Mouse (Mus musculus) lung, postnatal 0 days (tissue): Measurements from ENCODE around the gene Chil1. TPM values are rescaled to one million over a fixed set of nuclear protein-coding genes. Genes with fewer than 3 reads are reported as not detected.

Experiments
- ATAC-seq: fragments of 200-750 bp; cut with Nextera tagmentation; 2 replicates; pipeline ENCODE4 v1.8.0; 2017; ENCODE audit warnings: moderate library complexity
- DNase-seq: peaks from one replicate; pipeline ENCODE4 v3.0.0-alpha.2; 2016; ENCODE audit warnings: low spot score
- H3K27ac ChIP-seq: fragments of 300-500 bp; sonication (generic); 2 replicates; pipeline ENCODE4 v1.5.1; 2014; ENCODE audit warnings: antibody characterized with exemption, mild to moderate bottlenecking, low read length, mixed read lengths
- H3K27me3 ChIP-seq: fragments of 300-500 bp; sonication (generic); replicated peaks from 2 replicates; pipeline ENCODE4 v1.6.1; 2014; ENCODE audit warnings: low read length, mixed read lengths; ENCODE audit not compliant: insufficient read depth
- H3K36me3 ChIP-seq: fragments of 300-500 bp; sonication (generic); 2 replicates; pipeline ENCODE4 v1.6.1; 2014; ENCODE audit warnings: low read length, mixed read lengths; ENCODE audit not compliant: insufficient read depth
- H3K4me1 ChIP-seq: fragments of 300-500 bp; sonication (generic); 2 replicates; pipeline ENCODE4 v1.6.1; 2014; ENCODE audit warnings: antibody characterized with exemption, low read depth, low read length, mixed read lengths; ENCODE audit not compliant: insufficient read depth
- H3K4me2 ChIP-seq: fragments of 300-500 bp; sonication (generic); replicated peaks from 2 replicates; pipeline ENCODE4 v1.6.1; 2014; ENCODE audit warnings: low read depth, mild to moderate bottlenecking, low read length, moderate library complexity, mixed read lengths
- H3K4me3 ChIP-seq: fragments of 300-500 bp; sonication (generic); 2 replicates; pipeline ENCODE4 v1.5.1; 2014; ENCODE audit warnings: low read depth, low read length
- H3K9ac ChIP-seq: fragments of 300-500 bp; sonication (generic); replicated peaks from 2 replicates; pipeline ENCODE4 v1.6.1; 2014; ENCODE audit warnings: low read depth, mild to moderate bottlenecking
- H3K9me3 ChIP-seq: fragments of 300-500 bp; sonication (generic); 2 replicates; pipeline ENCODE4 v1.6.1; 2016; ENCODE audit warnings: low read length, mixed read lengths
- CTCF ChIP-seq: IDR thresholded peaks from 2 replicates; pipeline ENCODE4 v1.5.1; 2016; ENCODE audit warnings: antibody characterized with exemption, mild to moderate bottlenecking
- EP300 ChIP-seq: IDR thresholded peaks from 2 replicates; pipeline ENCODE4 v1.6.1; 2016; ENCODE audit warnings: antibody characterized with exemption, mild to moderate bottlenecking, control low read depth
- WGBS: fragments of 180-500 bp; shearing (Covaris S2); extraction: QIAGEN DNeasy Blood & Tissue Kit; methylation state at CpG from one replicate; pipeline ENCODE4 v1.1.7; 2014; 5-methylcytosine and 5-hydroxymethylcytosine counted together
- polyA plus RNA-seq: library from polyadenylated mRNA; unstranded; fragments of >200 nt; fragmentation: Nextera tagmentation; extraction: Ambion mirVana; gene quantifications from 2 replicates; pipeline ENCODE4 v1.2.1, GENCODE M21; 2015

The Chil1 gene
- polyA plus RNA-seq, 1 experiment from 2014 or later: 550 TPM

DNA sequence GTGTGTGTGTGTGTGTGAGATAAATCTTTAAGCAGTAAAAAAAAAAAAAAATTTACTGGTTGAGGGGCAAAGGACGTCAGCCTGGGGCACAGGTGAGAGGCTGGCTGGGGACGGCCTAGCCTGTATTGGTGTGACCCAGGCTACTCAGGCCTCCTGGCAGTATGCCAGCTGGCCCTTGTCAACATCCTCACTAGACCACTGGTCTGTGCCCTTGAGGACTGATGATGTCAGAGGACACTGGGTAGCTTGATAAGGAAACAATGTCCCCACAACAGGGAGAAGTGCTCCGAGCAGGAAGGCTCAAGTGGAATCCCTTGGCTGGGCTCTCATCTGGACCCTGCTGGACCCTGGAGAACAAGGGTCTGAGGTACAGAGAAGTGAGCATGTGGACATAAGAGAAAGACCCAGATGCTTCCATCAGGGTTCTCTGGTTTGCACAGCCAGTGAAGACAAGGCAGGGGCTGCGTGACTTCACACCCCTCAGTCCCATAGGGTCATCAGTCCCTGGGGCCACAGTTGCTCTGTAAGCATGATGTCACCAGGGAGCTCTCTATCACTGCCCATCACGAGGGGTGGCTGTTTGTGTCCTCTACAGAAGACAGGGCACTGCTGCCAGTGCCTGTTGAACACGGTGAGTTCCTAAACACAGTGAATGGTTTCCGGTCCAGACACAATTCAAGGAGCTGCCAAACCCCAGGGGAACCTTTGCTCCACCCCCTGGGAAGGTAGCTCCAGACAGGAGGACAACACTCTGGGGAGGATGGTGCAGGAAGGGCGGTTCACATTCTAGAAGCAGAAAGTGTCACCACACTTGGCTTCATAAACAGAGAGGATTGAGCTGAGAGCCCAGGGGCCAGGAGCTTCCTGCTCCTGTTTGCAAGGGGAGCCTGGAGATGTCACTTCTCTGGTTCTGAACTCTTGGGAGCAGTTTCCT is 40.4 kb downstream of the Chil1 start:
- Histone ChIP-seq H3K27ac (peak overlapping the region; percentile 60; the same call in 1 of the 2 replicates), H3K4me2 (no peak overlapping the region), H3K9ac (no peak overlapping the region), H3K4me3 (no peak overlapping the region), H3K4me1 (0 out of 2 replicates have a peak, but pooled peaks cover 5% of the 10 kb centered on the region), H3K9me3 (no peaks in the 10 kb centered on the region), H3K36me3 (no peaks in the 10 kb centered on the region), H3K27me3 (no peaks in the 10 kb centered on the region)
- 31% methylated on average over 8 of the region's 8 CpGs for WGBS
- TF ChIP-seq CTCF (no peak), EP300 (peak; percentile 86)
- ATAC-seq (peak; percentile 94), DNase-seq (peak; percentile 84)

DNA sequence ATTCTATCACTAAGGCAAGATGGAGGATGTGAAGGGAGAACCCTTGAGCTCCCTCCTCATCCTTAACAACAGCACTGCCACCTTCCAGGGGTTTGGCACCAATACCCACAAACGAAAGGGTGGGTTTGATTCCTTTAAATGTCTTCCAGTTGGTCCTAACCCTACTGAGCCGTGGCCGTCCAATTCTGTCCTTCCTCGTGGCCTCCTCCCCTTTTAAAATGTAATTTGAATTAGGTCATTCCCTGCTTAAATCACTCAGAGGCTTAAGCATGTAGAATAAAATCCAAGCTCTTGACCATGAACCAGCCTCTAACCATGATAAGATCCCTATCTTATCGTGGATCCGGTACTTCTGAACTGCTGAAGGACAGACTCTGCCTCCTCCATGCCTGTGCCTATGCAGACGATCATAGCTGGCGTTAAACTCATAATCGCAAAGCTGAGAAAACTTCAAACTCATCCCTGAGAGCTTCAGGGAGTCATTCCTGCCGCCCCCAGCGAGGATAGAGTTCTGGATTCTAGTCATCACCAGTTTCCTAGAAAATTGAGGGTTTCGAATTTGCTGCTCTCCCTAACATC is 42.8 kb downstream of the Chil1 start:
- no peaks in the 10 kb centered on the region for H3K36me3 ChIP-seq
- WGBS: 67% methylated on average over 12 of the region's 12 CpGs
- ATAC-seq (no peak), DNase-seq (no peak)
- no peak for TF ChIP-seq EP300
- no peak for TF ChIP-seq CTCF
- H3K4me3 ChIP-seq: no peak overlapping the region
- no peak overlapping the region for H3K9ac ChIP-seq
- no peaks in the 10 kb centered on the region for H3K9me3 ChIP-seq
- no peaks in the 10 kb centered on the region for H3K27me3 ChIP-seq
- no peak overlapping the region for H3K27ac ChIP-seq
- H3K4me2 ChIP-seq: no peak overlapping the region
- H3K4me1 ChIP-seq: 0 out of 2 replicates have a peak, but pooled peaks cover 5% of the 10 kb centered on the region

GRCm38 (mm10) chr1:134225375-134225774 is 43.4 kb downstream of the Chil1 start:
- 87% methylated on average over 5 of the region's 5 CpGs for WGBS
- TF ChIP-seq EP300 (no peak), CTCF (no peak)
- Histone ChIP-seq H3K4me1 (0 out of 2 replicates have a peak, but pooled peaks cover 5% of the 10 kb centered on the region), H3K9ac (no peak overlapping the region), H3K27ac (no peak overlapping the region), H3K4me2 (no peak overlapping the region), H3K36me3 (no peaks in the 10 kb centered on the region), H3K27me3 (no peaks in the 10 kb centered on the region), H3K9me3 (no peaks in the 10 kb centered on the region), H3K4me3 (no peak overlapping the region)
- DNase-seq: no peak
- no peak for ATAC-seq

DNA sequence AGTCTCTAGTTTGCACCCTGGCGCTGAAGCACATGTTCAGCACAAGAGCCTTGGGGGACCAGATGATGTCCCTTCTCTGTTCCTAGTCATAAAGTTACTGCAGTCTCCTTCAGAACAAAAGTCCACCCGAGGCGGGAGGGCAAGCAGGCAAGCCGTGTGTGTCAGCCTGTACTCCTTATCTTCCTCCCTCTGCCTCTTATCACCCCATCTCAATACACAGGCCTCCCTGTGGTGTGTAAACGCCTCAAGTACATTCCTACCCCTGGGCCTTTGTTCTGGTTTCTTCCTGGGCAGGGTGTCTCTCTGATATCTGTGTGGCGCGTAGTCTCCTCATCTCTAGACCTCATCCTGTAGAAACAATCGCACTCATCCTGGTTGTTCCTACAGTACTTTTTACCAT is 44.8 kb downstream of the Chil1 start:
- DNase-seq (no peak), ATAC-seq (no peak)
- TF ChIP-seq CTCF (no peak), EP300 (no peak)
- Histone ChIP-seq H3K36me3 (no peaks in the 10 kb centered on the region), H3K27me3 (no peaks in the 10 kb centered on the region), H3K9ac (no peak overlapping the region), H3K4me3 (no peak overlapping the region), H3K4me1 (0 out of 2 replicates have a peak, but pooled peaks cover 5% of the 10 kb centered on the region), H3K9me3 (no peaks in the 10 kb centered on the region), H3K4me2 (no peak overlapping the region), H3K27ac (no peak overlapping the region)
- WGBS: 48% methylated on average over 8 of the region's 8 CpGs

DNA sequence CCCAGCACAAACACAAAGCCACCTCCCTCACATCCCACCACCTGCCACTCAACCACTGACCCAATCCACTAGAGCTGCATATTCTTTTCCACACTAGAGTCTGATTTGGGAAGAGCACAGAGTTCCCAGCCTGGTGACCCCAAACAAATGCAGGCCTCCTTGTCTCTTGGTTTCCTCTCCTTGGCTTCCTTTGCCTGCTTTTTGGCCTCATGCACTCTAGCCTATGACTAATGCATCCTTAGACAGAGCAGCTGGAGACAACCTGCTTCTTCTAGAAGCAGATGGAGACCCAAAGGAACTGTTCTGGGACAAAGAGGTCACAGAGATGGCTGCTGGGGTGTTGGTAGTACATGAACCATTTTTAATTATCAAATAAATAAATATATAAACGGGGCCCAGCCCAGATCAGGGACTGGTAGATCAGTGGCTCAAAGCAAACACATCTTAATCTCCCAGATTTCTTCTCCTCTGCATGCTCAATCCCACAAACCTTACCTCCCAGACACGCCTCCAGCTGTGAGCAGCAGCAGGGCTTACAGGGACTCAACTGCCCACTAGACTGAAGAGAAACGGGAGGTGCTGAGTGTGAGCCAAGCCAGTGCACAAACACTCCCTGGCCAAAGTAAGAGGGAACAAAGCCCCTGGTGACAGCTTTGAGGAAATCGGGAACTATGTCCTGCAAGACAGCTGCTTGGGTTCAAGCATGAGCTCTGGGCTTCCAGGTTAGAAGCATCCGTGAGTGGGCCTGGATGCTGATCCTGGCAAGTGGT is 48.0 kb downstream of the Chil1 start:
- H3K4me3 ChIP-seq: no peak overlapping the region
- H3K4me1 ChIP-seq: peaks cover 5% of the 10 kb centered on the region; the same call in 1 of the 2 replicates
- TF ChIP-seq EP300 (no peak), CTCF (no peak)
- H3K9ac ChIP-seq: no peak overlapping the region
- H3K4me2 ChIP-seq: no peak overlapping the region
- H3K36me3 ChIP-seq: no peaks in the 10 kb centered on the region
- DNase-seq (no peak), ATAC-seq (no peak)
- no peak overlapping the region for H3K27ac ChIP-seq
- 51% methylated on average over 5 of the region's 5 CpGs for WGBS
- H3K9me3 ChIP-seq: no peaks in the 10 kb centered on the region
- H3K27me3 ChIP-seq: peaks cover 15% of the 10 kb centered on the region
